Mouse (Mus musculus) spleen, adult 12 weeks (tissue): ENCODE data around the gene Rpp25l.

Source experiments
- DNase-seq: peaks from one replicate; pipeline ENCODE4 v3.0.0; 2022; ENCODE audit warnings: low spot score

Gene Rpp25l

GRCm38 (mm10) chr4:41670836-41671235 is 42.5 kb downstream of the Rpp25l start:
- DNase-seq: no peak

- DNase-seq: no peak
Measured at GRCm38 (mm10) chr4:41666646-41667045, 46.7 kb downstream of the Rpp25l start.

- no peak for DNase-seq
Measured at GRCm38 (mm10) chr4:41665009-41665675, 48.2 kb downstream of the Rpp25l start.

GRCm38 (mm10) chr4:41664533-41664932 is 48.8 kb downstream of the Rpp25l start:
- DNase-seq: no peak

- DNase-seq: no peak
Measured at GRCm38 (mm10) chr4:41663614-41664013, 49.7 kb downstream of the Rpp25l start.

- no peak for DNase-seq
Measured at GRCm38 (mm10) chr4:41662723-41663122, 50.6 kb downstream of the Rpp25l start.
